Mouse (Mus musculus) neutrophil, adult 5-6 weeks (primary cell): Measurements from ENCODE around the gene Abhd13. TPM values are rescaled to one million over a fixed set of nuclear protein-coding genes. Genes with fewer than 3 reads are reported as not detected.

Source experiments
- ATAC-seq: fragments of 151-379, 151-347 bp; 2 replicates; pipeline ENCODE4 v1.8.0; 2017; ENCODE audit warnings: mild to moderate bottlenecking, moderate TSS enrichment; ENCODE audit not compliant: insufficient number of reproducible peaks, poor library complexity, low FRiP score, severe bottlenecking; ENCODE audit errors: extremely low read depth
- total RNA-seq: library from RNA; stranded (forward); fragments of 200-1000 nt; gene quantifications from 2 replicates; pipeline ENCODE4 v1.2.3, GENCODE M21; 2017

The Abhd13 gene
- 25.9 and 28.9 TPM in 2 replicates for total RNA-seq

DNA sequence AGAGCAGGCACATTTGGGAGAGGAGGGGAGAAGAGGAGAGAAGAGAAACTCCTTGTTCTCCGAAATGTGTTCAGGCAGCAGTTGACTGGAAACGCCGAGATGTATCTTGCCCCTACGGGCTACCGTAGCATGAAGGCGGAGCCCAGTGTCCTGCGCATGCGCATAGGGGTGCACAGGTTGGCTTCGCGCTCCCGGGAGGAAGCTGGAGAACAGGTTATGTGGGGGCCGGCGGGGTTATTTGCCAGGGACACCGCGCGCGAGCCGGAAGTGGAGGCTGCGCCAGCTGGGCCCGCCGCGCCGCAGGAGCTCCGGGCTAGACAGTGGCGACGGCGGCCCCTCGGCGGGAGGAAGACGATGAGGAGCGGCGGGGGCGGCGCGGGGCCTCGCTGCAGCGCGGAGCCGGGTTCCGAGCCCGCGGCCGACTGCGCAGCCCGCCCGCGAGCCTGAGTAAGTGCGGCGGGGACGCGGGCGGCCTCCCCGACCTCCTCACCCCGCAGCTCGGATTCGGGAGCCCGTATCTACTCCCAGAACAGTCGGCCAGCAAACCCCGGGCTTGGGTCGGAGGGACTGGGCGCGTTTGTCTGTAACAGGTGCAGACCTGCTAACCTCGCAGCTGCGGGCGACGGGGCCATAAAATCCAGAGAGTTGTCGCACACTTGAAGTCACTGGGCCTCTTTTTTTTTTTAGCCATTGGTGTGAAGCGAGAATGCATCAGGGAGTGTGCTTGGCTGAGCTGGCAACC is at the start of gene Abhd13, which contains the start of gene Lig4:
Gene Abhd13, plus strand, starts transcription at position 135 of the 742 bp plus-strand sequence.
Gene Lig4, minus strand, starts transcription at position 114 of the 742 bp plus-strand sequence.
- peak; percentile 81 for ATAC-seq

DNA sequence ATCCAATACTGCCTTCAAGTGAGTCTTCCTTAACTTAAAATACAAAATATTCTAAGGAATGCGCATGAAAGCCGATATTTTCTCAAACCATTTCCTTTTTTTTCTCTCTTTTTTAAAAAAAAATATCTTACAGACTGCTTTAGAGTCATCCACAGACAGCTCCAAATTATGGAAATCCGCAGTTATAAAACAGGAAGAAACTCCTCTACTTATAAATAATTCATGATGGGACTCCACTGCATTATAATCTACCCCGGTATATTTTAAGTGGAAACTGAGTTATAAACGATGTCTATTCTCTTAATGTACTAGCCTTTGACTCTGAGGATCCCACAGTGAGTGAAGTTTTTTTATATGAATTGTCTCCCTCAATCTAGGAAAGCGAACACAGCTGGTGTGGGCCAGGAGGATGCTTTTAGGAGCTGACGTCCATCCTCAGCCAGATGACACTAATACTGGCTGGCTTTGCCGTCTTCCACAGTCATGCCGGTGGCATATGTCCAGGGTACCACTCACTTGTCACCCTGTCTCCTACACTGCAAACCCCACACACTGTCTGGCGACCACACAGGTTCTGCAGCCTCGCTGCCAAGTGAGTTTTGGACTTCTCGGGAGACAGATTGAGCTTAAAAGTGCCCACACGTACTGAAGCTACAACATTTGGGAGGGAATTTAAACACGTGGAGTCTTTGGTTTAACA is 47.6 kb upstream of the Abhd13 start:
- no peak for ATAC-seq

DNA sequence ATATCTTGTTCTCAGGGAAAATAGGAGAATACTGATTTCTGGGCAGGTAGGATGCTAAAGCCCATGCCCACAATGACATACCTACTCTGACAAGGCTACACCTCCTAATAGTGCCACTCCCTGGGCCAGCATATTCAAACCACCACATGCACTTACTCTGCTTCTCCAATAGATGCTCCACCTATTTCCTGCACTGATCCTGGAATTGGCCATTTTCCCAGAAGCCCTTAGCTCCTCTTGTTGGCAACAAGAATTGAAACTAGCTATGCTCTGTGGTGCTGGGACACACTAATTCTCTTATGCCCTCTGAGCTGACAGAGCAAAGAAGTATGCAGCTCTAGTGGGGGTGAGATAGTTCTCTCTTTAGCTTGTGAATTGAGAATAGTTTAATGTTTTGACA is 44.8 kb upstream of the Abhd13 start:
- ATAC-seq: no peak

DNA sequence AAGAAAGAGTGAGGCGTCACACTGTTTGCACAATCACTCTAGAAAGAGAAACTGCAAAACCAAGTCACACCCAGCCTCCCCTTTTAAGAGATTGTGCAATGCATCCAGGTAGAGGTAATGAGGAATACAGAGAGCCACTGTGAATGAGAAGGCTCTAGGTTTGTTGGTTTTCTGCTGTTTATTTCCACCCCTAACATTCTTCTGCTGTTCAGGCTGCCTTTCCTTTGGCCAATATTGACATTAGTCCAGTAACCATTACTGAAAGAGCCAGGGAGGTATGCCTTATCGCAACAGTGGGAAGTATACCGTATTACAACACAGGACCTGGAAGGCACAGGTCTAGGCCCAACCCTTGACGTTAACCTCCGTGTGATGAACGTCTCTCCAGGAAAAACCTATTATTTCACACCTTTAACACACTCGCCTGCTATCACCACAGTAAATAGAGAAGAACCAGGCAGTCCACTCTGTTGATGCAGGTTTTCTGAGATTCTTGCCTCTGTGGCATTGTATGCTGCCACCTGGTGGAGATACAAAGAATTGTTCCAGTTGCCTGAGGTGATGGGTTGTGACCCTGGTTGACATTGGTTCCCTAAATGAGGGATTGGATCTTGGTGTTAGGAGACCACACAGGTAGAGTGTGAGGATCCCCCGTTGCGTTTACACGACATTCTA is 42.5 kb upstream of the Abhd13 start:
- ATAC-seq: 0 out of 2 replicates have a peak, but pooled peaks have one; percentile 36

DNA sequence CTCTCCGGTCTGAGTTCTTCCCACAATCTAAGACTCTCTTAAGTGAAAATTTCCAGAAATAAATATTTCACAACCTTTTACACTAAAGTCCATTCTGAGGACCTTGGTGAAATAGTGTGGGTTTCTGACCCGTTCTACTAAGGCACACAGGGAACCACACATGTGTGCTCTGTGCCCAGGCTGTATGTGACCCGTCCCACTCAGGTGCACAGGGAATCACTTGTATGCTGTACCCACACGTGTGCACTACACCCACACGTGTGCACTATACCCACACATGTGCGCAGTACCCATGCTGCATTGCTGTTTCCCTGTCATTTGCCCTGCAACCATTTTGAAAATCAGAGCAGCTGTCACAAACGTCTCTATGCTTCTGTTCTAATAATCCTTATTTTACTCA is 41.9 kb upstream of the Abhd13 start:
- ATAC-seq: no peak

DNA sequence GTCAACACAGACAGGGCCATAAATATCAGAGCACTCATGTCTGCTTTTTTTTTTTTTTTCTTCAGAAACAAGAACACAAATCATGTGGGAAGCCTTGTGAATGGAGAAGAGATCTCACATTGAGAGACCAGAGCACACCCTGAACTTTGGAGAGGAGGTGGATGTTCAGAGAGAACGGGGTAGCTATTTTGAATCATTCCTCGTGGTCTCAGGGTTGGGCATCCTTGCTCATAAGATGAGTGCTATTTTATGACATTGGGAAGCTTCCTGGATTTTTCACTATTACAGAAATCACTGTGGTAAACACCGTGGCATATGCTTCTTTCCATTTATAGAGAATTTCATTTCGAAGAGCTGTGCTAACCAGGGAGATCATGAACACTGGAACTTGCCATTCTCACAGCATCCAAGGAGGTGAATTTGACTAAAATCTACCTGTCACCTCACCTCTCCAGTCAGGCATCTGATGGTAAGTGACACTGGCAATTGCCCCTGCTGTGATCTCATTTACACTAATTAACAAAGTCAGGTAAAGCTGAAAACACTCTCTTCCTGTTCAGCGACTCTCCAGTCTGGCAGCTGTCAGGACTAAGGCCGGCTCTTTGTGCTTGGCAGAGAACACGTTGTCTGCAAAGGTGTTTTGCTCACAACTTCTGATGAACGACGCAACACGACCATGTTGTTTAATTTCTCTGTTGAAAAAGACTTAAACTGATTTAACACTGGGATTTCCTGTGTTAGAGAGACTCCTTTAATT is 28.2 kb upstream of the Abhd13 start:
- no peak for ATAC-seq

DNA sequence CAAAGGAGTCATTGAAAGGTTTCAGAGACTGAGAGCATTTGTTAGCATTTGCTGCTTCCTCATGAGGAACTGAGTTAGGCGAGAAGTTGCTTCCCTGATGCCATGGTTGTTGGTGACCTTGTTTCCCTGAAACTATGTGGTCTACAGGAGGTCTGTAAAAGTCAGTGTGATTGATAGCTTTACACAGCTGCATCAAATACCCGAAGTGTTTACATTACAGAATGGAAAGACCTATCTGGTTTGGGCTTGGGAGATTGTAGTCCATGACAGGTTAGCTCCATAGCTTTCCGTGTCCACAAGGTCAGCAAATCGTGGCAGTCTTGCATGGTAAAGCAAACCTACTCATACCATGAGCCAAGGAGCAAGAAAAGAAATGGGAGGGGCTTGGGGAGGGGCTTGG is 19.2 kb upstream of the Abhd13 start:
- no peak for ATAC-seq

DNA sequence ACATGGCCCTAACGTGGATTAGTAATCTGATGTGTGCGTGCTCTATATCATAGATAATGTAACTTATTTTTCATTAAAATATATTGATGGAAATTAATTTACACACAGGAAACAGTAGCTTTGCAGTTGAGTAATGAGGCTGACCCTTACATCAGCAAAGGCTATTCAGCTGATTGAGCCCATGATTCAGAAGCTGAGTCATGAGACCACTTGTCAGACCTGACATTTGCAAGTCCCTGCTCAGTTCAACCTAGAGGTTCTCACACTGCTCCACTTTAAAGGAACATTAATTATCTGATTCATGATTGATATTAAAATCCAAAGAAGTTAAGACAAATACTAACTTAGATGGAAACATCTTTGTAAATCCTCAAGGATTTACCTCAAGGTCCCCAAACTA is 17.6 kb upstream of the Abhd13 start:
- ATAC-seq: no peak

DNA sequence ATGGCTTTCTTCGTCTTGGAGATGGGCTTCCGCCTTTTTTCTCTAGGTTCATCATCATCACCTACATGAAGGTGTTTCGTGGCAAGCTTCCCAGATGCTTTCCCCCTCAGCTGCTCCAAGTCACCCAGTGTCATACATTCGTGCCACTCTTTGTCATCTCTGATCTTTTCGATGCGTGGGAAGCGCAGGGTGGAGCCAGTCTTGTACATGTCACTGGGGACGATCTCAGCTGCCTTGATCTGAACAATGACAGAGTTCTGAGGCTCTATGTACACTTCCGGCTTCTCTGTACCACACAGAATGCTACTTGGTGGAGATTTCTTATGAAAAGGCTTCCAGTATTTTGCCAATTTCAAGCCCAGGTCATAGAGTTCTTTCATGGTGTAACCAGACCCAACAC is 5.6 kb upstream of the Abhd13 start:
- ATAC-seq: no peak

DNA sequence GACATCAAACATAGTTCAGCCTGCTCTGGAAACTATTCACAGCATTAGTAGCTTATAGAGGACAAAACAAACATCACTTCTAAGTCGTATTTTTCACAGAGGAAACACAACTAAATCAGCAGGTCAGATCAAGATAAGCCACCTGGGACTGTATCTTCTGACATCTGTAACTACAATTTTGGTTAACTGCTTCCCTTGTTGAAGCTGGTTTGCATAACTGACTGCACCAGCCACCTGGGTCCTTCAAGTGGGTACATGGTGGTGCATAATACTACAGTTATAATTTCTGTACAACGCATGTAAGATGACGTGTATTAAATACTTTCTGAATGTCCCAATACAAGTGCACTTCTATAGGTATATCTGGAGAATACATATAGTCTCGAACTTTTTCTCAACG is 2.2 kb upstream of the Abhd13 start:
- ATAC-seq: no peak

DNA sequence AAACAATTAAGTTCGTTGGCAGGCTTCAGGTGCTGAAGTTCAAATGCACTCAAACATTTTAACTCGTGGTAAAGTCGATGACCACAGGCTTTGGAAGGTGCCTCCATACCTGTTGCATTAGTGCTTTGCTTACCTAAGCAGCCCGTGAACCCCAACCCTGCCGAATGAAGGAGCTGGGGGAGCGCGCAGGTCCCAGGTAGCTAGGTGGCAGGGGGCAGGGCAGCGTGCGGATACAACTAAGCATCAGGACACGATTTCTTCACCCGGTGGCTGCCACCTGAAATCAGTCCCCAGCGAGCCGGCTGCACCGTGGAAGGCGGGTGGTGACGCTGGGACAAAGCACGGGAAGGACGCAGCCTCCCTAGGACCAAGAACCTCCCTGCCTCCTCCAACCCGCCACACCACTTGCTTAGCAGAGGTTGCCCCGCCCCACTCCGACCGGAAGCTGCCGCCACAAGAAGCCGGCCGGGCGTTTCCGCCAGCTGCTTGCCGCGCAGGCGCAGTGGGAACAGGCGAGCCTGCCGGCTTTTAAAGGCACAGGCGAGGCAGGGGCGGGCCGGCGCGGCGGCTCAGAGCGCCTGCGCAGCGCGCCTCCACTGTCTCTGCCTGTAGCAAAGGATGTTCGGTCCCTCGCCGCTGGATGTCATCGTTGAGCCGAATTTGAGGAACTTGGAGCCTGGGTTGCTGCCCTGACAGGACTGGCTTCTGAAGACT is 1.5 kb upstream of the Abhd13 start:
- ATAC-seq: peak; percentile 83

DNA sequence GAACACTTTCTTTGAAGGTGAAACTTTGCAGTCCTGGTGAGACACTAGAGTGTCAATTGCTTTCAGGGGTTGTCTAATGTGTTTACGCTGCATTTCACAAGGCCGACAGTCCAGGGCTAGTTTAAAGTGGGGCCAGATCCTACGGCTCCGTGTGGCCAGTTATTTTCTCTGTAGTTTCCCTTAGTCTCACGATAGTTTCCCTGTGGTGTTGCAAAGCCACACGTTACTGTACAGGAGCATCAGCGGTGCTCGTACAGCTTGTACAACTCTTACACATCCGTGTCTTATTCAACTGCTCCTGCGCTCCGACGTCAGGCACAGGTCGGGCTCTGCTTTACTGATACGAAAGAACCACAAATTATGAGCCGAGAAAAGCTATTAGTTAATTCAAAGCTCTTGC is 491 bp upstream of the Abhd13 start:
- no peak for ATAC-seq

DNA sequence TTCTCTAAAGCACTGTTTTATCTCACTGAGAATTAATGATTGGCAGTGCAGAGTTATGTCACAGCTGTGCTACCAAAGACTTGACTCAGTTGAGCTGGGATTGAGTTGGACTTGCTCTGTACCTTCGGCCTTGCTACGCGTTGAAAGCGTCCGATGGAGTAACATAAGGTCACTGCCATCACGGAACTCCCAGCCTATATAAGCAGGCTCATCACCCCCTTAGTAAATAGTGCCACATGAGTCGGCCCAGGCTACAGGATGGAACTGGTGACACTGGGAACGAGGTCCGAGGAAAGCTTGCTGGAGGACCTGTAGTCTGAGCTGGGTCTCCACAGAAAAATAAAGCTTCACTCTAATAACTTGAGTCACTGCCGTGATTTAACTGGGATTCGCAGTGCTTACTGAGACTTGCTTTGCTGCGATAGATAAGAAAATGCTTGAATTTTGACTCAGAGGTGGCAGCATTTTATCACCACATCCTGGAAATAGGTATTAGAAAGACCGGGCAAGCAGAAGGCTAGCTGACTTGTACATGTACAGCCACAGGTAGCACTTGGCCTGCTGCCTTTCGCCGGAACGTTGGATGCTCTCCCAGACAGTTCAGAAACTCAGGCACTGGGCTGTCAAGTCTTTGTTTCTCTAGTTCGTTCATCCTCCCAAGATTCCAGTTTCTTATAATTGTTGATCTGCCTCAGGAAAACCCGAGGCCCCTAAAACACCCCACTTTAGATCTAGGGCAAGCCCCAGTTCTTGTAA is 1.1 kb downstream of the Abhd13 start:
- ATAC-seq: no peak

DNA sequence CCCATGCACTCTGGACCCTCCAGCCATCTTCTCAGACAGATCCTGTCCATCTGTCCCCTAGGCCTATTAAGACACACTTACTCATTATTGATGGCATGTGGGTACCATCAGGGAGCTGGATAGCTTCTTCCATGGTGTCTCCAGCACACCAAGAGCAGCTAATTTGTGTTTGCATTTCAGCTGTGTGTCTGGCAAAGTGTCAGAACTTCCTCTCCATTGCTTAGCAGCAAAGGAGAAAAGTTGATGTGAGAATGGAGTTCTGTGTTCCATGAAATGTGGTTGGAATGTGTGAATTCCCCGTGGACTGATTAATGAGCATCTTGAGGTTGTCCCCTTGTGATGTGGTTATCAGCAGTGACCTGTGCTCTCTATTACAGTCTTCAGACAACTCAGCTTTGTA is 2.2 kb downstream of the Abhd13 start:
- ATAC-seq: no peak

DNA sequence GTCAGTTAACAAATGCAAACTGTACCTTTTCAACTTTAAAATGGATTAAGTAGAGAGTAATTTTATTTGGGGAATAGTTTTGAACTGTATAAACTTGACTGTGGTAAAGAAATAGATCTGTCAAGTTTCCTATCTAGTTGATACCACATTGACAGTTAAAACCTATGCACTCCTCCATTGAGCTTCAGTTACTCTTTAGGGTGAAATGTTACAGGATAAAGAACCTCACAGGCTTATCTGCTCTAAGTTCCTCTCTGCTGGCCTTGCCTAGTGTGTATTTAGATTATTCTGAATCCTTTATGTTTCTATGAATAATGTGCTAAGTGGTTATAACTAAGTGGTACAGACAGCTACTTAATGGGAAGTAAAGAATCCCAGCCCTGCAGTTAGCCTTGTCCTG is 2.7 kb downstream of the Abhd13 start:
- ATAC-seq: no peak

DNA sequence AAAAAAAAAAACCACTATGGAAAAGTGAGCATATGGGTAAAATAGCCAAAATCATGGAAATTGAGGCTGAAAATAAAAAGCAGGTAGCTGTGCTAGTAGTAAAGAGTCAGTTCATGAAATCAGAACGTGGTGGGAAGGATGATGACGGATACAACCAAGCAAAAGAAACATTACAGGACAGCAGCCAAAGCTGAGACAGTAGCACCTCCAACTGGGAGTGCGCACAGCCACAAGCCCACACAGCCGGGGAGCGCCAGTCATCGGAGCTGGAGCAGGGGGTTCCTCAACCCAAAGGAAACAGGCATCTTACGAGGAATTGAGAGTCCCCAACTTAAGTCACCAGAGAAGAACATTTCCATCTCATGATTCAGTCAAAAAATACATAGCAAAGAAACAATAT is 26.6 kb downstream of the Abhd13 start:
- no peak for ATAC-seq

DNA sequence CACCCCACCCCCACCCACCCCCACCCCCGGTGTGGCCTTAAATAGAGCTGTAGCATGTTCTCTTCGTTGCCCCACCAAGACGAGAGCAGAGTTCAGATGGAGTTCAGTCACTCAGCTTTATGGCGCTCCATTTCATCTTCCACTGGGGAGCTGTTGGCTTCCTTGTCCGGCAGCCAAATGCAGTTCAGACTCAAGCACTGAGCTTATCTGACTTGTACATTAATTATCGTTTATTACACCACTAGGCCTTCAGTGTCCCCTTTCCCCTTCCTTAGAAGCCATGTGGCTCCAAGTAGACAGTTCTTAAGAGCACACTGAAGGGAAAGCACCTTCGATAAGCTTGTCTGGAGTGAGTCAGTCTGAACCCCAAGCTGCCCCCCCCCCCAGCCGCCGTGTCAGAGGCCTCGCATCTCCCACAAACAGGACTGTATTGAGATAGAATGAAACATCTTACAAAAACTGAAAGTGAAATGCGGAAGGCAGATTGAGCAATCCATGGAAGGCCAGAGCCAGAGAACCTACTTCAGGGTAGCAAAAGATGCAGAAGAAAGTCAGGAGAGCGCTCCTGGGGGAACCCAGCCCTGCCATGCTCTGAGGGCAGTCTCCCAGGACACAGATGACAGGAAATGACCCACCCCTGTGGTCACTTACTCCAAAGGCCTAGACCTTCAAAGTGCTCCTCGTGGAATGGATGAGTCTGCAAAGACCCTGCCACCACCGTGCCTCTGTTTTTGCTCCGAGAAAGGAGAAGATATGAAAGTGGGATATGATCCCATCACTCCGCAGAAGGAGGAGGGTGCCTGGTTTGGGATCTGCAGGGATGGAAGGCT is 28.9 kb downstream of the Abhd13 start, which contains the start of gene Tnfsf13b:
Gene Tnfsf13b, plus strand, starts transcription at position 312 of the 830 bp plus-strand sequence.
- ATAC-seq: peak; percentile 49
